In genomic region chr13:95127288-95127687, GRCm38 (mm10) we compare ENCODE assay signal across 31 mouse cellular contexts.
DNase-seq lines count a peak whose midpoint lies in the region; ATAC-seq and TF ChIP-seq lines count a peak whose summit lies in the region.
"Had no signal": no experiment of that assay in that cellular context is flagged by ENCODE, and none has a peak within 500 bp of the region (broad histone marks: within the 10 kb centered on the region; RNA-seq: fewer than 3 reads in every experiment).

No protein-coding gene starts in this region.

- WGBS in embryonic facial prominence, embryonic 11.5 days, result 34% methylated on average over 10 of the region's 10 CpGs
- WGBS in hindbrain, embryonic 13.5 days, result 83% methylated on average over 10 of the region's 10 CpGs

- peak; percentile 5; the same call in 1 of the 2 replicates for ATAC-seq in frontal cortex, adult (ENCODE audit: low TSS enrichment)
- no peak for ATAC-seq in embryonic facial prominence, embryonic 11.5 days (replicated peaks; ENCODE audit: insufficient number of reproducible peaks, low FRiP score, low TSS enrichment, low read depth)
- no peak for ATAC-seq in hindbrain, embryonic 13.5 days (ENCODE audit: low FRiP score)
- ATAC-seq: CD4-positive, CD25-positive, alpha-beta regulatory T cell, adult 4 months; forebrain, embryonic 13.5 days; forebrain, postnatal 0 days; hindbrain, postnatal 0 days; inflammation-experienced regulatory T-cells, adult 6 months; intestine, embryonic 16.5 days had no signal

- no peak overlapping the region for H3K9ac ChIP-seq in embryonic facial prominence, embryonic 11.5 days (replicated peaks; ENCODE audit: low read length)
- no peak overlapping the region for H3K9ac ChIP-seq in hindbrain, embryonic 13.5 days
- H3K9ac ChIP-seq: forebrain, embryonic 13.5 days; forebrain, postnatal 0 days; heart, embryonic 12.5 days; heart, embryonic 15.5 days; hindbrain, embryonic 14.5 days had no signal

- no peaks in the 10 kb centered on the region for H3K36me3 ChIP-seq in embryonic facial prominence, embryonic 11.5 days (replicated peaks; ENCODE audit: control insufficient read depth, insufficient read depth, low read depth, low read length)
- no peaks in the 10 kb centered on the region for H3K36me3 ChIP-seq in hindbrain, embryonic 13.5 days
- H3K36me3 ChIP-seq: forebrain, embryonic 10.5 days; heart, embryonic 12.5 days; heart, embryonic 15.5 days; hindbrain, embryonic 10.5 days had no signal

- no peak for TF ChIP-seq CTCF in left cerebral cortex, adult 2 months (IDR thresholded peaks at IDR 0.05)

- no peaks in the 10 kb centered on the region; the same call in 1 of the 2 replicates for H3K4me1 ChIP-seq in embryonic facial prominence, embryonic 11.5 days (ENCODE audit: control insufficient read depth, insufficient read depth, low read length)
- no peaks in the 10 kb centered on the region; the same call in 1 of the 2 replicates for H3K4me1 ChIP-seq in hindbrain, embryonic 13.5 days (replicated peaks)
- H3K4me1 ChIP-seq: forebrain, embryonic 13.5 days; heart, embryonic 15.5 days had no signal

- no peak for DNase-seq in frontal cortex, adult 2 months (ENCODE audit: extremely low spot score in 1 of 2, low spot score in 1 of 2)
- no peak for DNase-seq in left cerebral cortex, adult 2 months (ENCODE audit: extremely low spot score in 1 of 2, low spot score in 2 of 2)
- no peak for DNase-seq in left cerebral cortex, postnatal 10 days (ENCODE audit: extremely low spot score in 1 of 2, low spot score in 2 of 2)
- DNase-seq in embryonic facial prominence, embryonic 11.5 days (ENCODE audit: low spot score), result peak; percentile 56
- DNase-seq in fibroblast of lung, adult 2 months (ENCODE audit: low read depth), result peak; percentile 59
- no peak for DNase-seq in retina, embryonic 14.5 days (ENCODE audit: low spot score)
- DNase-seq: adrenal gland, adult 8-10 months; adrenal gland, postnatal 25 days; cerebellum, adult 11-12 months; cerebellum, adult 8-10 months; cerebellum, postnatal 10 days; cerebellum, postnatal 36 days; forebrain, postnatal 0 days; gastrocnemius, postnatal 10 days; gastrocnemius, postnatal 36 days; heart, postnatal 10 days; heart, postnatal 36 days; kidney, adult 18-20 months had no signal

- peak overlapping the region; percentile 75 for H3K27ac ChIP-seq in left cerebral cortex, adult 2 months
- H3K27ac ChIP-seq in embryonic facial prominence, embryonic 11.5 days (replicated peaks; ENCODE audit: low read depth, low read length), result no peak overlapping the region
- no peak overlapping the region for H3K27ac ChIP-seq in hindbrain, embryonic 13.5 days
- H3K27ac ChIP-seq: forebrain, embryonic 10.5 days; forebrain, embryonic 13.5 days; heart, embryonic 15.5 days; hindbrain, embryonic 10.5 days; hindbrain, embryonic 14.5 days; hindbrain, postnatal 0 days had no signal

- intact Hi-C loops in left cerebral cortex, adult 2 months (cut with DNase I), result loop anchor here (5.0 kb wide), 1 partner anchor 40 kb away; no protein-coding TSS in a partner anchor
- intact Hi-C loops in left cerebral cortex, postnatal 10 days (cut with DNase I), result no loop called here

- H3K4me3 ChIP-seq in left cerebral cortex, adult 2 months, result no peak overlapping the region
- no peak overlapping the region for H3K4me3 ChIP-seq in embryonic facial prominence, embryonic 11.5 days (ENCODE audit: low read depth, low read length)
- H3K4me3 ChIP-seq in hindbrain, embryonic 13.5 days, result no peak overlapping the region
- H3K4me3 ChIP-seq: erythroblast, embryonic 14.5 days; forebrain, embryonic 10.5 days; forebrain, embryonic 13.5 days; heart, embryonic 12.5 days; heart, embryonic 15.5 days; hindbrain, embryonic 10.5 days had no signal

- no peaks in the 10 kb centered on the region for H3K27me3 ChIP-seq in embryonic facial prominence, embryonic 11.5 days (ENCODE audit: control insufficient read depth, insufficient read depth, low read length)
- no peaks in the 10 kb centered on the region for H3K27me3 ChIP-seq in hindbrain, embryonic 13.5 days
- H3K27me3 ChIP-seq: forebrain, embryonic 13.5 days; heart, embryonic 12.5 days; heart, embryonic 15.5 days had no signal

- H3K9me3 ChIP-seq in embryonic facial prominence, embryonic 11.5 days (replicated peaks; ENCODE audit: control insufficient read depth, low read length), result no peaks in the 10 kb centered on the region
- no peaks in the 10 kb centered on the region for H3K9me3 ChIP-seq in hindbrain, embryonic 13.5 days
- H3K9me3 ChIP-seq: forebrain, embryonic 10.5 days; forebrain, embryonic 13.5 days; heart, embryonic 12.5 days; heart, embryonic 15.5 days; hindbrain, embryonic 10.5 days had no signal

- no peak overlapping the region for H3K4me2 ChIP-seq in embryonic facial prominence, embryonic 11.5 days (ENCODE audit: low read depth, low read length)
- no peak overlapping the region for H3K4me2 ChIP-seq in hindbrain, embryonic 13.5 days
- H3K4me2 ChIP-seq: forebrain, embryonic 13.5 days; heart, embryonic 12.5 days; heart, embryonic 15.5 days; hindbrain, embryonic 14.5 days had no signal

Comparison
In these comparisons a context has a peak if more than half of its experiments do, and no peak if none do; other contexts are left out.
1. DNase-seq: peak in embryonic facial prominence, embryonic 11.5 days (single experiment) and fibroblast of lung, adult 2 months (single experiment); none in frontal cortex, adult 2 months (0 of 2), left cerebral cortex, adult 2 months (0 of 2), left cerebral cortex, postnatal 10 days (0 of 2) and retina, embryonic 14.5 days (single experiment).